Mouse (Mus musculus) lung, embryonic 16.5 days (tissue): ENCODE results near the gene Zfp606. TPM values are rescaled to one million over a fixed set of nuclear protein-coding genes. Genes with fewer than 3 reads are reported as not detected.
A peak's percentile ranks its signal among the peaks of the same experiment; 100 is the strongest.

Experiments
- ATAC-seq: fragments of 200-750 bp; cut with Nextera tagmentation; 2 replicates; pipeline ENCODE4 v1.8.0; 2017; ENCODE audit warnings: low read depth, mild to moderate bottlenecking, moderate library complexity
- H3K27ac ChIP-seq: fragments of 300-500 bp; sonication (generic); 2 replicates; pipeline ENCODE4 v1.5.1; 2014; ENCODE audit warnings: mild to moderate bottlenecking, control low read depth, low read length
- H3K27me3 ChIP-seq: fragments of 300-500 bp; sonication (generic); 2 replicates; pipeline ENCODE4 v1.6.1; 2014; ENCODE audit warnings: low read depth, low read length, mixed read lengths; ENCODE audit not compliant: control insufficient read depth, insufficient read depth
- H3K36me3 ChIP-seq: fragments of 300-500 bp; sonication (generic); 2 replicates; pipeline ENCODE4 v1.6.1; 2014; ENCODE audit warnings: low read length; ENCODE audit not compliant: control insufficient read depth, insufficient read depth
- H3K4me1 ChIP-seq: fragments of 300-500 bp; sonication (generic); replicated peaks from 2 replicates; pipeline ENCODE4 v1.6.1; 2014; ENCODE audit warnings: low read length, mixed read lengths; ENCODE audit not compliant: control insufficient read depth, insufficient read depth
- H3K4me2 ChIP-seq: fragments of 300-500 bp; sonication (generic); 2 replicates; pipeline ENCODE4 v1.6.1; 2014; ENCODE audit warnings: low read depth, low read length, control low read depth
- H3K4me3 ChIP-seq: fragments of 300-500 bp; sonication (generic); 2 replicates; pipeline ENCODE4 v1.5.1; 2014; ENCODE audit warnings: mild to moderate bottlenecking, low read length, control low read depth
- H3K9ac ChIP-seq: fragments of 300-500 bp; sonication (generic); 2 replicates; pipeline ENCODE4 v1.6.1; 2014; ENCODE audit warnings: low read length, control low read depth
- H3K9me3 ChIP-seq: fragments of 300-500 bp; sonication (generic); 2 replicates; pipeline ENCODE4 v1.6.1; 2016; ENCODE audit warnings: low read length; ENCODE audit not compliant: control insufficient read depth
- WGBS: fragments of 180-500 bp; shearing (Covaris S2); extraction: QIAGEN DNeasy Blood & Tissue Kit; methylation state at CpG from one replicate; pipeline ENCODE4 v1.1.7; 2014; 5-methylcytosine and 5-hydroxymethylcytosine counted together
- polyA plus RNA-seq: library from polyadenylated mRNA; unstranded; fragments of >200 nt; fragmentation: Nextera tagmentation; extraction: Ambion mirVana; gene quantifications from 2 replicates; pipeline ENCODE4 v1.2.1, GENCODE M21; 2015

Zfp606 gene
- 21.6 TPM in 2 replicates for polyA plus RNA-seq

DNA sequence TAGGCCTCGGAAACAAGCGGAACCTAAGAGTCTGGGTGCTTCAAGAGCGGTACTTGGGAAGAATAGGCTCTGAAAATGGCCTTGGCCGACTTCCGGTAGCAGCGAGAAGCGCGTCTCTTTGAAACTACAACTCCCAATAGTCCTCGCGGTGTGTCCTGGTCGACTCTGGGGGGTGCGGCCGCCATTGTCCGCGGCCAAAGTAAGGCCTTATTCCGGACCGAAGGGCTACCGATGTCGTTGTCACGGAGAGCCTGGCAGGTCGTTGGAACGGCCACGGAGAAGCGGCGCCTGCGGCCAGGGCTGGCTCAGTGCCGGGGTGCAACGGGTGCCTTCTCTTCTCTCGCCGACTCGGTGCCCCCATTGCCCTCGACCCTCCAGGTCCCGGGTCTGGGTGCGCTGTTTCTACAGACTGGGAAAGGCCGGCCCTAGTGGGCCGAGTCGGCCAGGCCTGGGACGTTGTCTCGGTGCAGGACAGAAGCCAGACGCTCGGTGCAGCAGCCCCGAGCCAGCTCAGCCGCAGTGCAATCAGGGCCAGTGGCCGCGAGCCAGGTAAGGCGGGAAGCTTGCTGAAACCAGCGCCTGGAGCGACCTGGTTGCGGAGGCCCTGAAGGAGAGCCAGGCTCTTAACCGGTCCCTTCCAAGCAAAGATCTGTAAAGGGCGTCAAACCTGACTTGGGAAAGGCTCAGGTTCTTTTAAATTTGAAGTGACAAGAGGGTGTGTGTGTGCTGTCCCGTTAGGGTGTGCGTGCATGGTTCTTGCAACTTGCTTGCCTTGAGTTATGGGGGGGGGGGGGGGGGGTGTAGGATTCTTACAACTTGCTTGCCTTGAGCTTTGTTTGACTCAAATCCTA, at the start of gene Zfp606:
TSS of gene Zfp606 (plus strand) at position 136 of the 851 bp plus-strand sequence.
- peaks cover 3% of the 10 kb centered on the region; the same call in 1 of the 2 replicates for H3K4me1 ChIP-seq
- peak within 1 kb of the TSS; percentile 90 for H3K27ac ChIP-seq
- H3K27me3 ChIP-seq = no peaks in the 10 kb centered on the region
- peak within 1 kb of the TSS; percentile 100 for H3K9ac ChIP-seq
- WGBS = 0% methylated on average over 53 of the region's 53 CpGs
- peaks cover 16% of the 10 kb centered on the region for H3K9me3 ChIP-seq
- H3K4me3 ChIP-seq = peak within 1 kb of the TSS; percentile 91
- ATAC-seq = peak; percentile 98
- peak within 1 kb of the TSS; percentile 62 for H3K4me2 ChIP-seq
- peaks cover 32% of the 10 kb centered on the region for H3K36me3 ChIP-seq

DNA sequence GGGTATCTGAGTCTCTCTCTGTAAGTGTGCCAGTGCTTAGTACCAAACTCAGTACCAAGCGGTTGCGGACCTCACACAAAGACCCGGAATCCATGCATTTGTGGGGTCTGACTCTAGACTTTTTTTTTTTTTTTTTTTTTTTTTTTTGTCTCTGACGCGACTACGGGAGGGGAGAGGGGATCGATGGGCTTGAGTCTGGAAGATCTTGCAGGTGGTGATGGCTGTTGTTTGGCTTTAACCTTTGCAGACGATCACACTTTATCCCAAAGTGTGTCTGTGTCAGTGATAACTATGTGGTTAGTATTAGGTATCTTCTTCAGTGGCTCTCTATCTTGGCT, 885 bp downstream of the Zfp606 start:
- Histone ChIP-seq H3K4me1 (peaks cover 3% of the 10 kb centered on the region; the same call in 1 of the 2 replicates), H3K27me3 (no peaks in the 10 kb centered on the region)
- WGBS = under 1% methylated on average over 7 of the region's 8 CpGs

GRCm38 (mm10) chr7:12479525-12479924, 1.4 kb downstream of the Zfp606 start:
- peaks cover 44% of the 10 kb centered on the region for H3K36me3 ChIP-seq

More for the DNA sequence above, 885 bp downstream of the Zfp606 start:
- no peak overlapping the region for H3K27ac ChIP-seq
- H3K9me3 ChIP-seq = peaks cover 16% of the 10 kb centered on the region
- H3K36me3 ChIP-seq = peaks cover 38% of the 10 kb centered on the region
- H3K9ac ChIP-seq = peak overlapping the region; percentile 100
- peak overlapping the region; percentile 62 for H3K4me2 ChIP-seq
- ATAC-seq = no peak; the same call in 1 of the 2 replicates
- peak overlapping the region; percentile 91 for H3K4me3 ChIP-seq

DNA sequence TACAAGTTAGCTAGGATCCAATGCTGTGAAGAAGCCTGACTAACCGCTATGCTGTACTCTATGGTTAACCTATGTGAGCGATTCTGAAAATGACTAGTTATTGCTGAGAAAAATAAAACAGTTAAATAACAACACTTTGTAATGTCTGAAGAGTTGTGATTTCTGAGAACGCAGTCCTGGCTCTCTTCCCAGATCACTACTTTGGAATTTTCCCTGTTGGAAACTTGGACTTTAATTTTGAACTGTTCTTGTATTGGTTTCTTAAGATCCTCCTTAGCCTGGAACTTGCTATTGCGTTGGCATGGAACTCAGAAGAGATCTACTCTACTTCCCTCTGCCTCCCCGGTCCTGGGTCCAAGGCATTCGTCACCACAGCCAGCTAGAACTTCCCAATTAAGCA, 5.7 kb downstream of the Zfp606 start:
- no peak overlapping the region for H3K27ac ChIP-seq
- ATAC-seq = no peak
- no peak overlapping the region for H3K4me3 ChIP-seq
- H3K36me3 ChIP-seq = peaks cover 85% of the 10 kb centered on the region
- H3K9me3 ChIP-seq = peaks cover 41% of the 10 kb centered on the region
- peaks cover 3% of the 10 kb centered on the region; the same call in 1 of the 2 replicates for H3K4me1 ChIP-seq
- WGBS = 95% methylated on average over 6 of the region's 6 CpGs
- no peaks in the 10 kb centered on the region for H3K27me3 ChIP-seq
- H3K9ac ChIP-seq = no peak overlapping the region
- no peak overlapping the region for H3K4me2 ChIP-seq

More at GRCm38 (mm10) chr7:12479525-12479924, 1.4 kb downstream of the Zfp606 start:
- H3K4me3 ChIP-seq = peak overlapping the region; percentile 91
- H3K4me2 ChIP-seq = peak overlapping the region; percentile 62
- 67% methylated on average over 4 of the region's 4 CpGs for WGBS
- no peaks in the 10 kb centered on the region for H3K27me3 ChIP-seq
- H3K4me1 ChIP-seq = peaks cover 3% of the 10 kb centered on the region; the same call in 1 of the 2 replicates
- peaks cover 18% of the 10 kb centered on the region for H3K9me3 ChIP-seq
- ATAC-seq = no peak
- H3K9ac ChIP-seq = peak overlapping the region; percentile 100; the same call in 1 of the 2 replicates
- no peak overlapping the region for H3K27ac ChIP-seq

DNA sequence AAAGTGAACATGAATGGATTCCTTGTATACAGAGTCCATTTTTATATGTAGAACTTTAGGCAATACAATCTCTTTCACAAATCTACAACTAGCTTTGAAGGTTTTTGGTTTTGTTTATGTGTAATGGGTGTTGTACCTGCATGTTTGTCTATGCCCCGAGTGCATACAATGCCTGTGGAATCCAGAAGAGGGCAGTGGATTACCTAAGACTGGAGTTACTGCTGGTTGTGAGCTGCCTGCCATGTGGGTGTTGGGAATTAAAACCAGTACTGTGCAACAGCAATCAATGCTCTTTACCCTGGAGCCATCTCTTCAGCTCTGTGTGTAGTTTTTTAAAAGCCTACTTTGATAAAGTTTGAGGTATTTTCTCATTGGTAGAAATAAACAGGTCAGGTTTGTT, 7.9 kb downstream of the Zfp606 start:
- H3K9me3 ChIP-seq = peaks cover 53% of the 10 kb centered on the region
- peaks cover 97% of the 10 kb centered on the region for H3K36me3 ChIP-seq
- H3K4me3 ChIP-seq = no peak overlapping the region
- no peak for ATAC-seq
- no peak overlapping the region for H3K27ac ChIP-seq
- WGBS = 94% methylated on average over 1 of the region's 1 CpGs
- no peak overlapping the region for H3K9ac ChIP-seq
- H3K4me1 ChIP-seq = no peaks in the 10 kb centered on the region
- no peaks in the 10 kb centered on the region for H3K27me3 ChIP-seq
- H3K4me2 ChIP-seq = no peak overlapping the region

- no peak overlapping the region for H3K4me2 ChIP-seq
- no peak for ATAC-seq
- no peak overlapping the region for H3K4me3 ChIP-seq
Measured at GRCm38 (mm10) chr7:12486691-12487090, 8.6 kb downstream of the Zfp606 start.

DNA sequence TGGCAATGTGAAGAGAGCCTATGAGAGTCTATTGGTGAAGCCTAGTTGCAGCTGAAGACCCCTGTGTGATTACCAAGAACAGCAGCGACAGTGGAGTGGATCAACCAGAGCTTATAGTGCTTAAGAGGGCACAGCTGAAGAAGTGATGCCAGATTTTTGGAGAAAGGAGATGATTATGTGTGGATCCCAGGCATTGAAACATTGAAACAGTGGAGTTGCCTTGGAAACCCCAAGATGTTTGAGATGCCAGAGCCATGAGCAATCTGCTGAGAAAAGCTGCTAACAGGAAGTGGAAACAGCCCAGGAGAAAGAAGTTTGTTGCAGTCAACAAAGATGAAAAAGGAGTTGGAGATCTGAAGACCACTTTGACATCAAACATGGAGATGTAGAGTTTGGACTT, 32.8 kb downstream of the Zfp606 start:
- Histone ChIP-seq H3K4me1 (no peaks in the 10 kb centered on the region), H3K9ac (no peak overlapping the region), H3K9me3 (no peaks in the 10 kb centered on the region), H3K4me2 (no peak overlapping the region), H3K27me3 (no peaks in the 10 kb centered on the region), H3K27ac (no peak overlapping the region), H3K36me3 (no peaks in the 10 kb centered on the region), H3K4me3 (no peak overlapping the region)
- no peak for ATAC-seq
- WGBS = 52% methylated on average over 1 of the region's 1 CpGs

More at GRCm38 (mm10) chr7:12486691-12487090, 8.6 kb downstream of the Zfp606 start:
- Histone ChIP-seq H3K4me1 (no peaks in the 10 kb centered on the region), H3K27me3 (no peaks in the 10 kb centered on the region), H3K27ac (no peak overlapping the region), H3K9me3 (peaks cover 53% of the 10 kb centered on the region), H3K9ac (no peak overlapping the region), H3K36me3 (peaks cover 97% of the 10 kb centered on the region)

GRCm38 (mm10) chr7:12512217-12512616, 34.1 kb downstream of the Zfp606 start, which contains the start of gene 2900092C05Rik:
Gene 2900092C05Rik (plus strand): TSS chr7:12512517.
- 41% methylated on average over 2 of the region's 2 CpGs for WGBS
- ATAC-seq = no peak
- Histone ChIP-seq H3K9me3 (no peaks in the 10 kb centered on the region), H3K27me3 (no peaks in the 10 kb centered on the region), H3K4me2 (no peak within 1 kb of the TSS), H3K27ac (no peak within 1 kb of the TSS), H3K4me1 (no peaks in the 10 kb centered on the region), H3K9ac (no peak within 1 kb of the TSS), H3K36me3 (no peaks in the 10 kb centered on the region), H3K4me3 (no peak within 1 kb of the TSS)
